Mouse (Mus musculus) embryo, embryonic 11.5 days (tissue): ENCODE measurements around the gene Bhlhe23.

Source experiments
- DNase-seq: peaks from one replicate; pipeline ENCODE4 v3.0.0-alpha.2; 2012; ENCODE audit warnings: low read depth, low spot score

Gene Bhlhe23

DNA sequence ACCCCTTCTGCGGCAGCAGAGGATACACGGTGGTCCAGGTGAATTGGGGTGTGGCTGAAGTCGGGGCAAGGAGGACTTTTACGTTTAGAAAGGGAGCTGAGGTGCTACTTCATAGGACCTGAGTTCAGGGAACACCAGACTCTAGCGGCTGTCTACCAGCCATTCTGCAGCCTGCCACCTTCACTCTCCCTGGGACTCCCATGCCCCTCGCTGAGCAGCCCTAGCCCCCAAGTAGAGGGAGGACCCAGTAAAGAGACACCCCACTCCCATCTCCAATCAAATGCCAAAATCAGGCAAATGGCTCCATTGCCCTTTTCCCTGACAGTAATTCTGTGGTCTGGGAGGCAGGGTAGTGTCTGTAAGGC lies 51.3 kb downstream of the Bhlhe23 start:
- DNase-seq = no peak

- DNase-seq = no peak
Observed at GRCm38 (mm10) chr2:180724585-180725413, 51.9 kb downstream of the Bhlhe23 start, which contains the start of gene Slc17a9. Slc17a9 (plus strand) TSS chr2:180725263.
